Comparison of ENCODE assay signal across 16 mouse cellular contexts in genomic region chr9:61479626-61480025, GRCm38 (mm10).
A peak's percentile ranks its signal among the peaks of the same experiment; 100 is the strongest.
DNase-seq lines count a peak whose midpoint lies in the region; ATAC-seq lines count a peak whose summit lies in the region.
"Had no signal": no experiment of that assay in that cellular context is flagged by ENCODE, and none has a peak within 500 bp of the region (broad histone marks: within the 10 kb centered on the region; RNA-seq: fewer than 3 reads in every experiment).

No protein-coding gene starts in this region.

- peak; percentile 4 for DNase-seq in cerebellum, adult 11 months
- DNase-seq in cerebellum, postnatal 4 days (ENCODE audit: low spot score in 2 of 2): no peak
- peak; percentile 69 for DNase-seq in 416B (ENCODE audit: low read depth)
- peak; percentile 69 for DNase-seq in brain, adult 2 months (ENCODE audit: low read depth, low spot score)
- DNase-seq in lung, postnatal 14 days: no peak
- DNase-seq in gastrocnemius, postnatal 14 days: no peak
- DNase-seq: gastrocnemius, adult 2 months; layer of hippocampus, postnatal 36 days; spleen, adult 18-20 months had no signal

- 39% methylated on average over 6 of the region's 6 CpGs for WGBS in neural tube, embryonic 15.5 days

- no peak overlapping the region for H3K27ac ChIP-seq in neural tube, embryonic 15.5 days (replicated peaks)
- H3K27ac ChIP-seq: forebrain, embryonic 12.5 days; gastrocnemius, adult 2 months; hindbrain, embryonic 15.5 days; lung, embryonic 15.5 days had no signal

- H3K4me2 ChIP-seq in neural tube, embryonic 15.5 days: no peak overlapping the region
- H3K4me2 ChIP-seq: forebrain, embryonic 12.5 days; heart, embryonic 12.5 days; hindbrain, embryonic 15.5 days; lung, embryonic 15.5 days had no signal

- ATAC-seq in hematopoietic stem cell, adult 5-6 weeks (replicated peaks in 1 of 2; ENCODE audit: insufficient read depth in 1 of 2, low FRiP score in 2 of 2, low TSS enrichment in 1 of 2, low read depth in 1 of 2, poor library complexity in 2 of 2, severe bottlenecking in 2 of 2): peak; percentile 29 to 69; a peak in 3 of 4 replicates
- no peak for ATAC-seq in neural tube, embryonic 15.5 days (ENCODE audit: low FRiP score)
- ATAC-seq: CD4-positive, CD25-positive, alpha-beta regulatory T cell, adult 4 months had no signal

- no peak overlapping the region for H3K4me3 ChIP-seq in neural tube, embryonic 15.5 days (replicated peaks)
- H3K4me3 ChIP-seq: forebrain, embryonic 12.5 days; gastrocnemius, adult 2 months; heart, embryonic 12.5 days; hindbrain, embryonic 15.5 days; lung, embryonic 15.5 days had no signal

- H3K9ac ChIP-seq in neural tube, embryonic 15.5 days (replicated peaks): no peak overlapping the region
- H3K9ac ChIP-seq: heart, embryonic 12.5 days; hindbrain, embryonic 15.5 days; lung, embryonic 15.5 days had no signal

- intact Hi-C loops in gastrocnemius, postnatal 14 days (cut with DNase I; ENCODE audit: low total_unique reads): no loop called here

- no peaks in the 10 kb centered on the region for H3K9me3 ChIP-seq in neural tube, embryonic 15.5 days (replicated peaks)
- H3K9me3 ChIP-seq: forebrain, embryonic 12.5 days; heart, embryonic 12.5 days; hindbrain, embryonic 15.5 days; lung, embryonic 15.5 days had no signal

- no peaks in the 10 kb centered on the region for H3K36me3 ChIP-seq in neural tube, embryonic 15.5 days
- H3K36me3 ChIP-seq: forebrain, embryonic 12.5 days; heart, embryonic 12.5 days; hindbrain, embryonic 15.5 days; lung, embryonic 15.5 days had no signal

- H3K4me1 ChIP-seq in neural tube, embryonic 15.5 days: peaks cover 13% of the 10 kb centered on the region
- H3K4me1 ChIP-seq: heart, embryonic 12.5 days; lung, embryonic 15.5 days had no signal

- H3K27me3 ChIP-seq in neural tube, embryonic 15.5 days (replicated peaks): peaks cover 19% of the 10 kb centered on the region

Comparison
In these comparisons a context has a peak if more than half of its experiments do, and no peak if none do; other contexts are left out.
1. DNase-seq: peak in cerebellum, adult 11 months (single experiment), 416B (single experiment) and brain, adult 2 months (single experiment); none in cerebellum, postnatal 4 days (0 of 2), lung, postnatal 14 days (single experiment) and gastrocnemius, postnatal 14 days (single experiment).